Mouse (Mus musculus) spleen, postnatal 4 days (tissue): ENCODE measurements around the gene Spata22.
"Not testable (repeated sequence)": the region's sequence is repeated elsewhere in the genome, so short reads cannot be mapped to it uniquely, and the experiment has no call there.

ENCODE experiments used
- DNase-seq, 2 experiments: peaks; one replicate each; pipeline ENCODE4 v3.0.0; 2022; ENCODE audit warnings: low spot score in 2 of 2

The Spata22 gene

DNA sequence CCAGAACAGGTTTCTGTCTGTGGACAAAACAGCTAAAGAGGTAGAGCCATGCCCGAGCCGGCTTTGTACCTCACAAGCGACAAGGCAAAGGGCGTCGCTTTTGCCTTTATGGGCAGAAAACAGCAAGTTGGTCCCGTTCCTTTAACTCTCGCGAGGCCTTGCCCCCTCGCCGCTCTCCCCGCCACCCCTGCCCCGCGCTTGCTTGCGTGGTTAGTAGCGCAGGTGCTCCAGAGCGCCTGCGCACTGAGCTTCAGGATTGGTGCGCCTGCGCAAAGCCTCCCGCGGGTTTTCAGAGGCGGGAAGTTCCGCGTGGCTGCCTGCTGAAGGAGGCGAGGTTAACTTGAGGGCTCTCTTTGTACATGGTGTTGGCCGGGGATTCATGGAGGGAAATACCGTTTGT is at the start of gene Spata22, which contains the start of the genes Aspa and Gm49340:
Gene Spata22, plus strand, starts transcription at position 300 of the 400 bp plus-strand sequence.
Gene Aspa, minus strand, starts transcription at position 155 of the 400 bp plus-strand sequence.
Gene Gm49340, plus strand, starts transcription at position 300 of the 400 bp plus-strand sequence.
- no peak for DNase-seq

DNA sequence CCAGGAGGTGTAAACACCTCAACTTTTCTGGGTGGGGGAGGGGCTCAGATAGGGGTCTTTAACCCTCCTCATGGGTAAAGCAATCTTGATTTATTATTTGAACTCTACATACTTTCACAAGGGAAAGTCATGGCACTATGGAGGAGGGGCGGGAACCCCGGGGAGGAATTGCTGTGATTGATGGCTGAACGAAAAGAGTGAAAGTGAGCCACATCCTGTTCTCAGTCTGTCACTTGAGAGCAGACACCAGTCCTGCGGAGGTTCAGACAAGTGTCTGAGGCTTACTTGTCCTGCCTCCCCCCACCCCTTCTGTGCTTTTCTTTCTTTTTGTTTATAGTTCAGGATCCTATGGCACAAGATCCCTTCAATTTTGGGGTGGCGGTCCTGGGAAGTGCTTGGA is 48.8 kb upstream of the Spata22 start:
- DNase-seq, result no peak

DNA sequence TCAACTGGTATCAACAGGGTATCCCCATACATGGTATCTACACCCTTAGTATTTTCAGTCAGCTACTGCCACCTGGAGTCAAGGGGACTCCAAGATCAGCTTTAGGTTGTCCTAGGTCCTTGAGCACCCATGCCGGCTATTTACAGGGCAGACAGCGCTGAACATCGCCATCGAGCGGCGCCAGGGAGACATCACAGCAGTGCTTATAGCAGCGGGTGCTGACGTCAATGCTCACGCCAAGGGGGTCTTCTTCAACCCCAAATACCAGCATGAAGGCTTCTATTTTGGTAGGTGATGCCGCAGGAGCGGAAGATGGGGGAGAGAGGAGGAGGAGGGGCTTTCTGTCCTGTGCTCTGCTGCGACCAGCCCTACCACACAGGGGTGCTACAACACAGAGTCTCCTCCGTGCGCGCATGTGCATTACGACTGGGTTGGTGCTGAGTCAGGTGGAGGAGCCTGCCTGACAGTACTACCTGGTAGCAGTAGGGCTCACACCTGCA is 48.0 kb upstream of the Spata22 start:
- no peak for DNase-seq

DNA sequence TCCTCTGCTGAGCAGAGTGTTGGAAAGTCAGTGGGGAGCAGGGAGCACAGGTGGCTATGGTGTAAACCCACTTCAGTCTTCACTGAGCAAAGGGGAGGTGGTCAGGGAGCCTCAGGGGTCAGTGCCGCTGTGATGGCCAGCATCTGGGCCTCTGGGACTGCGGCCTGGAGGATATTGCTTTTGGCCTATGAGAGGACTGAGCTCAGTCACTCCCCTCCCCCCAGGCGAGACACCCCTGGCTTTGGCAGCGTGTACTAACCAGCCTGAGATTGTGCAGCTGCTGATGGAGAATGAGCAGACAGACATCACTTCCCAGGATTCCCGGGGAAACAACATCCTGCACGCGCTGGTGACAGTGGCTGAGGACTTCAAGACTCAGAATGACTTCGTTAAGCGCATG is 46.2 kb upstream of the Spata22 start:
- DNase-seq, result no peak

DNA sequence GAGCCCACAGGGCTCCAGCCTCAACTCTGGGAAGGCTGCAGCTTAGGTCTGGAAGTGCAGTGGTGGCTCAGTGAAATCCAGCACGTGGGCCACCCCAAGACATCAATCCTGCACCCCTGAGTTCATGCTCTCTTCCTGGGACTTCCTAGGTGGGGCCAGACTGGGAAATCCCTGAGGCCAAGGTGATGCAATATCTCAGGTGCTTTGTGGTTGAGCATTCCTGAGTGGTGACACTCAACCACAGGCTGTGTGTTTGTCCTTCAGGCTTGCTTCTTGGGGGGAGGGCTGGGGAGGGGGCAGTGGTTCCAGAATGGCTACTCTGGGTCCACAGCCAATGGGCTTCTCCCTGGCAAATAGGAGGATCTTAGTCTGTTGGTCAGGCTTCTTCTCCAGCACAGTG is 45.6 kb upstream of the Spata22 start:
- DNase-seq, result no peak

DNA sequence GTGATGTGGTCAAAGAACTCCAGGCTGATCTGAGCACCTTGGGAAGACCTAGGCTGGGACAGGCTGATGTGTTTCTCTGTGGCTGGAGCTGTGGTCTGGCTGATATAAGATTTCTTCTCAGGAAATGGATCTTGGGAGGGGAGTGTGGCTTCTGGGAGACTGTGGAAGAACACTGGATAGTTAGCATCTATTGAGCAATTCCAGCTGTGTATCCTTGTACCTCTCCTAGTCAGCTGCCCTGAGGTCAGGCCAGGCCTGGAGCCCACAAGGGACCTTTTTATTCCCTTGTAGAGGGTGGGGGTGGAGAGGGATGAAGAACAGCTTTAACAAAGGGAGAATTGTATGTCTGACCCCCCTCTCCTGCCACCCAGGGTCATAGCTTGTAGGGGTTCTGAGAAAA is 45.2 kb upstream of the Spata22 start:
- no peak for DNase-seq

DNA sequence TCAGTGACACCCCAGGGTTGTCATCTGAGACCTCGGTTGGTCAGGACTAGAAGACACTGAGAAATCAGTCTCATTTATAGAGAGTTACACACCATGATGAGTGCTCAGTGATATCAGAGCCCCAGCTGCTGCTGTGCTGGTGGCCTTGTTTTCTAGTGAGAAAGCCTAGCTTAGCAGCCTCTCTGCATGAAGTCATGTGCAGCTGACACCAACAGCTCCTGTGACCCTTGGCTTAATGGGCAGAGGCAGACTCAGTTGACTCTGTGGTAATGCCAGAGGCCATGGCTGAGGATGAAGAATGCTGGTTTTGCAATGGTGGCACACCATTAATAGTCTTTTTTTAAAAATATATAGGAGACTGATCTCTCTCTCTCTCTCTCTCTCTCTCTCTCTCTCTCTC is 39.9 kb upstream of the Spata22 start:
- no peak for DNase-seq

DNA sequence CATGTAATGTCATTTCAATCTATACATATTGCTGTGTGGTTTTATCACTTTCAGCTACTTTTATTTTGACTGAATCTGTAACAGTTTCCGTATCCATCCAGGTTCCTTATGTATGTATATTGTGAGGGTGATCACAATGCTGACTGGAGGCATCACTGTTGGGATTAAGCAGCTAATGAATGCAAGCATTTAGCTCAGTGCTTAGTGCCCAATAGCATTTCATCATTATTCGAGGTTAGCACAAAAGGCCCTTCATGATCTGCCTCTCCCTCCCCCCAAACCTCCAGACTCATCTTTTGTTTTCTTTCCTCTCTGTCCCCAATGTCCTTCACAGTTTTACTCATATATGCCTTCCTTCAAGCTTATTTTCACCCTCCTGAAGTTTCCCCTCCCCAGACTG is 26.4 kb upstream of the Spata22 start:
- DNase-seq, result no peak

DNA sequence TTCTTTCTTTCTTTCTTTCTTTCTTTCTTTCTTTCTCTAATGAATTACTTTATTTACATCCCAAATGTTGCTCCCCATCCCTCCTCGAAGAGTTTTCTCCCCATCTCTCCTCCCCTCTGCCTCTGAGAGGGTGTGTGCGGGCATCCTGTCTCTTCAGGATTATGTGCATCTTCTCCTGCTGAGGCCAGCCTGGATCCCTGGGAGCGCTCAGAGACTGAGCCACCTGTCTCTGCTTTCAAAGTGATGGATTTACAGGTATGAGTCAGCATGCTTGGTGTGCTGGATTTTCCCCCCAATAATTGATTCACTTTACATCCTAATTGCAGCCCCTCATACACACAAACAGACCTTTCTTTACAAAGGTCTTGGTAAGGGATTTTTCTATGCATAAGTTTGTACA is 13.6 kb upstream of the Spata22 start:
- DNase-seq, result no peak

DNA sequence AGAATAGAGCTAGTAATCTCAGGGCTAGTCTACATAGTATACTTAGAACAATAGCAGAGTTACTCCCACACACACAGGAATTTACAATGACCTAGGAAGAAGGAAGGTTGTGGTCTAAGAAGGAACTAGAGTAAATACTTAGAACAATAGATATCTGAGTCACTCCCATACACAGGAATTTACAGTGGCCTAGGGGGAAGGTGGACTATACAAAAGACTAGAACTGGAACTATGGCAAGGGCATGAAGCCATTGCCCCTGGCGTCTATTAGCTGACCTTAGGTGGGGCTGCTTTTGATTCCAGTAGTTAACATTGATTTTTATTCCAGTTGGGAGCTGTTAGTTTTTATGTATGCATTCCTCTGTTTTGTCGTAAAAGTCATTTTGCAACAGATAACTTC is 11.0 kb upstream of the Spata22 start:
- not testable (repeated sequence) for DNase-seq

DNA sequence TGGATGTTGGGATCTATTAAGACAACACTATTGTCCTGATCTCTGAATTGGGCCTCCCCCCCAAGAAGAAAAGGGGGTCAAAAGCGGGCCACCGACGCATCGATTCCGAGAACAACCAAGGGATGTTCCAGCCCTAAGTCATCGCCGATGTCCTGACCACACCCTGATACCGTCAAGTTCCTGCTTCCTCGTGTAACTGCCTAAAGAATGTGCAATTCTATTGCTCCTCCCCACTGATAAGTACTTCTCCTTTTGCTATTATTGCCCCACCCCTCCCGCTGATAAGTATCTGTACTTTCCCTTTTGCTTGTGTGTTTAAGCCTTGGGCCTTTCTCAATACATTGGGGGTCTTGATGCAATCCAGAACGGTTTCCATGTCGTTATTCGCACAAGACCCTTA is 8.5 kb upstream of the Spata22 start:
- not testable (repeated sequence) for DNase-seq

DNA sequence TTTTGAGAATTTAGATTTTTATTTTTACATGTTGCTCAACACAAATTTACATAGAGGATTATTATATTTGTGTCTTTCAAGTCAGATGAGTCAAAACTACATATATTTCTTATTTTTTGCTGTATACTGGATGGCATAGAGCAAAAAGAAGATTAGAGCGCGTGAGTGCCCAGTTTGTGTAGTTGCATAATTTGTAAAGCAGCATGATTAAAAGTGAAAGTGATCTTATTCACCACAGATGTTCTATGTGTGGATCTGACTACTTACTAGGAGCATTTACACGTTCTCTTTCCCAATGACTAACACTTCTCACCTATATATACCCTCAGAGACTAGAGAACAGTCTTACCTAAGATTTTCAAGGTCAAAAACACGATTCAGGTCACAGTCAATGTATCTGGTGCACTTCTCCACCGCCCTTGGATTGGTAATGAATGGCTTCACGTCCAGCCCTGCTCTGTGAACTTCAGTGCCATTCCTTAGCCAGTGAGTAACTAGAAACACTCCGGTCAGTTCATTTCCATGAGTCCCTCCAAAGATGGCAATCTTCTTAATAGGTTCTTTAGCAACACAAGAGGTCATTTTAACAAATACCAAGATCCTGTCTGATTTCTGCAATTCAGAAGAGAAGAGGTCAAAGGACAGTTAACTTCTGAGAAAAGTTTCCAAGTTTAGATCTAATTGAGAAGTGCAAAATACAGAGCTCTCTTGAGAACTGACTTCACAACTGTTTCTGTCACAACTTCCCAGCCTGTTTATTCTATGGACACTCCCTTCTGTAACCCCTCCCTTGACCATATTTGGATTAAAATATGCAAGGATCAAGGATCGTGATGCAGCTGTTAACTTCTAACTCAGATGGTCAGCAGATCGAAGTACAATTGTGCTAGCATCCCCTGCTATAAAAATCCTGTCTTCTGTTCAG is 5.4 kb upstream of the Spata22 start:
- no peak for DNase-seq

DNA sequence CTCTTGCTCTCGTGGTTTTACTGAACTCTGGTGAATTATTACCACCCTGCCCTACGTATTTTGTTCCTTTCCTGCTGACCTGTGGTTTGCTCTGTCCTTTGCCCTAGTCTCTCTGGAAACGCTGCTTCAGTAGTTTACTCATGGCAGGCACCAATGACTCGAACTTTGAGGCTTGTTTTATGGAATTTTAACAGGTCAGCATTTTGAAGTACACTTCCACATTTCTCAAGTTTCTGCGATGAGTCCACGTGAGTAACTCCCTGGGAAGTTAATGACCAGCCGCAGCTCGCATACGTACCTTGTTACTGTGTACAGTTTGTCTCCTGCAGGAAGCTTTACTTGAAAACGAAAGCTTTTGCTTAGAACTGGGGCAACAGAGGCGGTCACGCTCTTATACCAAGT is 3.1 kb upstream of the Spata22 start:
- no peak for DNase-seq

DNA sequence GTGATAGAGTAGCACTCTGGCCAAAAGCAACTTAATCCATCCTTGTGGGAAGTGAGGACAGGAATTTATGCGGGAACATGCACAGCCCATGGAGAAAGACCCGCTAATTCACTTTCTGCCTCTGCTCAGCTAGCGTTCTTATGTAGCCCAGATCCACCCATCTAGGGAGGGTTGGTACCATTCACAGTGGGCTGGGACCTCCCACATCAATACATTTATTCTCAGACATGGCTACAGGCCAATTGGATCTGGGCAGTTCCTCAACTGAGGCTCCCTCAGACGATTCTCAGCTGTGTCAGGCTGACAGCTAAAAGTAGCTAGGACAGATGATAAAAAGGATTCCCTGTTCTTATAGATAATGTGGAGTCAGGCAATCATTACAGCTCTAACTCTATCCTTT is 2.2 kb upstream of the Spata22 start:
- DNase-seq, result no peak

DNA sequence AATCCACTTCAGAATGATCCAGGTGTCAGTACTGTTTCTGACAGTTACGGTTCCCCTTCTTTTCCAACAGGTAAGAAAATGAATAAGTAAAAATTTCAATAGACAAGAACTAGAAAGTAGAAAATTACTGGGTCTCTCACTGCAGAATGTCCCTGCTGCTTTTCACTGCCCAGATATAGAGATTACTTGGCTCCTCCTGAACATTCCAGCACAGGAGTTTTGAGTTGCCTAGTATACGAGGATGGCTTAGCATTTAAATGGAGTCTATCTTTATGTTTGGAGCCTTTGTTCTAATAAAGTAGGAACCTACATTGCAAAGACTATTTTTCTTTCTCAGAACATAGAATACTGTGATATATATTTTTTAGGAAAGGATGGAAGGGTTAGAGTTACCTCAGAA is 3.8 kb downstream of the Spata22 start:
- no peak for DNase-seq

DNA sequence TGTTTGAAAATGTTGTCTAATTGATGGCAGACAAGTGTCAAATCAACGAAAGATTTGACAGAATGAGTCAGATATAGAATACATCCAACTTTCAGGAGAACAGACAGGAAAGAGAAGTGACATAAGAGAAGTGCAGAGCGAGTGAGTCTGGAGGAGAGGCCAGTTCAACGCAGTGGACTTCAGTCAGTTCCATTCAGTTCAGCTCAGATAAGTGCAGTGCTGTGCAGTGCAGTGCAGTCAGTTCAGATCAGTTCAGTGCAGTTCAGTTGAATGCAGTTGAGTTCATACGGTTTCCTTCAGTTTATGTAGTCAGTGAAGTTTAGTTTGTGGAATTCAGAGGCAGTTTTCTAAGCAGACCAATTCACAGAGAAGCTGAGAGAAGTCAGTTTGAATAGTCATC is 7.4 kb downstream of the Spata22 start:
- DNase-seq, result no peak

DNA sequence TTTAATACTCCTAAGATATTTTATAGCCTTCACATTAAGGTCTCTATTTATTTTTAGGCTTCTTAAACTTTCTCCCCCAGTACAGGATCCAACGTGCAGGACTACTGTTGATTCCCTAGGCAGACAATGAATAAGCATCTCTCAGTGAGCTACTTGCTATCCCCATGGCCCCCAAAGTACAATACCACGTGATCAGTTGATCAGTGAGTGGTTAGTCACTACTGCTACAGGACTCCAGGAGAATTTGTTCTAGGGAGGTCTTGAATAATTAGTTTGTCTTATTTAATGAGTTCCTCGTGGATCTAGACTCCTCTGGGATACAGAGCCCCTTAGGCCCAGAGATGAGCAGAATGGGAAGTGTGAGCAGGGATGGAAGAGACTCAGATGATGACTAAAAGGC is 20.9 kb downstream of the Spata22 start, which contains the start of gene Olfr20:
Gene Olfr20, plus strand, starts transcription at position 301 of the 400 bp plus-strand sequence.
- DNase-seq, result no peak

DNA sequence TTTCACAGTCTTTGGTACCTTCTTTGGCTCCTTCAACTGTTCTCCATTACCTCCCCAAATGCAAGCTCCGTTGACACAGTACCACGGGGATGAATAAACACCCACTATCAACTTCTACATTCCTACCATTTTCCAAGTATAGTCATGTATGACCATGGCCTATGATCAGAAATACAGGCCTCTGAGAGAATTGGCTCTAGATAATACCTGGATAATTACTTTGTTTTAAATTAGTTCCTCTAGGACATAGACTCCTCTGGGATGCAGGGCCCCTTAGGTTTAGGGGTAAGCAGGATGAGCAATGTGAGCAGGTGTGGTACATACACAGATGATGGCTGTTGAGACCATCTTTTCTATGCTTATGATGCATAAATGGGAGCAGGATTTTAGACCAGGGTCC is 41.4 kb downstream of the Spata22 start, which contains the start of gene Olfr376:
Gene Olfr376, plus strand, starts transcription at position 301 of the 400 bp plus-strand sequence.
- DNase-seq, result no peak

DNA sequence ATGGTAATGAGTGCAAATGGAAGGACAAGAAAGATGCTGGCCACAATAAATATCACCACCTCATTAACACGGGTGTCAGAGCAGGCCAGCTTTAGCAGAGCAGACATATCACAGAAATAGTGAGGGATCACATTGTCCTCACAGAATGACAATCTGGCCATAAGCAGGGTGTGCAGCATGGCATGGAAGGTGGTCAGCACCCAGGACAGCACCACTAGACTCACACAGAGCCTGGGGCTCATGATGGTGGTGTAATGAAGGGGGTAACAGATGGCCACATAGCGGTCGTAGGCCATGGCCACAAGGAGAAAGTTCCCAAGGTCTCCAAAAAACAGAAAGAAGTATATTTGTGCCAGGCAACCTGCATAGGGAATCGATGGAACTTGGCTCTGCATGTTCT is 65.8 kb downstream of the Spata22 start:
- no peak for DNase-seq
